In the genomic region with DNA sequence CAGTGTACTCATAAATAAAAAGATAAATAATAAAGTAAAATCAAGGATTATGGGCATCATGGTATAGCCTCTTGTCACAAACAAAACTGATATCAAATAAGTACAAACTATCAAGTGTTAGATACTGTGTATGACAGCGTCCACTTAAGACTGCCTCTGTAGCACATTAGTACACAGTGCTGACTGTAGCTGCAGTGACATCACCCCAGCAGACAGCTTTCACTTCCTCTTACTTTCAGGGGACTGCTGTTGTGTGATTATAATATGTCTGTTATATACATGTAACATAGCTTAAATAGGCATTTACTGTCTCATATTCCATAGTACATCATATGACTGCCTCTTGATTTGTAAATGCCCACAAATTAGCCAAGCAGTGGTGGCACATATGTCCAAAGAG, we compare ENCODE assay signal across 32 mouse cellular contexts. TPM values are rescaled to one million over a fixed set of nuclear protein-coding genes. Genes with fewer than 3 reads are reported as not detected.
DNase-seq lines count a peak whose midpoint lies in the region; ATAC-seq and TF ChIP-seq lines count a peak whose summit lies in the region.
"Had no signal": no experiment of that assay in that cellular context is flagged by ENCODE, and none has a peak within 500 bp of the region (broad histone marks: within the 10 kb centered on the region; RNA-seq: fewer than 3 reads in every experiment).

No protein-coding gene starts in this region.

- no peak overlapping the region for H3K27ac ChIP-seq in liver, adult 2 months (replicated peaks; ENCODE audit: insufficient read depth, low read depth, low read length)
- no peak overlapping the region for H3K27ac ChIP-seq in liver, embryonic 12.5 days
- H3K27ac ChIP-seq: embryonic facial prominence, embryonic 12.5 days; heart, embryonic 13.5 days; hindbrain, embryonic 15.5 days; kidney, embryonic 15.5 days; left cerebral cortex, adult 2 months; limb, embryonic 13.5 days; liver, embryonic 13.5 days; midbrain, embryonic 13.5 days; neural tube, embryonic 15.5 days had no signal

- H3K9me3 ChIP-seq in liver, embryonic 12.5 days (replicated peaks) = no peaks in the 10 kb centered on the region
- H3K9me3 ChIP-seq: embryonic facial prominence, embryonic 12.5 days; heart, embryonic 13.5 days; hindbrain, embryonic 15.5 days; kidney, embryonic 15.5 days; limb, embryonic 13.5 days; liver, embryonic 13.5 days; megakaryocyte, embryonic 14.5 days; midbrain, embryonic 13.5 days; neural tube, embryonic 15.5 days had no signal

- peaks cover 13% of the 10 kb centered on the region for H3K4me1 ChIP-seq in liver, adult 2 months (ENCODE audit: control insufficient read depth, insufficient read depth, low read length)
- peaks cover 13% of the 10 kb centered on the region for H3K4me1 ChIP-seq in liver, embryonic 12.5 days
- H3K4me1 ChIP-seq: embryonic facial prominence, embryonic 12.5 days had no signal

- WGBS in liver, adult 2 months = 67% methylated on average over 1 of the region's 1 CpGs
- 80% methylated on average over 1 of the region's 1 CpGs for WGBS in liver, embryonic 12.5 days (ENCODE audit: insufficient replicate concordance)

- H3K4me2 ChIP-seq in liver, embryonic 12.5 days = no peak overlapping the region
- H3K4me2 ChIP-seq: embryonic facial prominence, embryonic 12.5 days; heart, embryonic 13.5 days; hindbrain, embryonic 15.5 days; kidney, embryonic 15.5 days; limb, embryonic 13.5 days; liver, embryonic 13.5 days; midbrain, embryonic 13.5 days; neural tube, embryonic 15.5 days had no signal

- TF ChIP-seq POLR2A in liver, adult 2 months (IDR thresholded peaks at IDR 0.05; ENCODE audit: extremely low read depth, insufficient read depth, low read length) = no peak

- no peak for ATAC-seq in liver, embryonic 12.5 days
- peak; percentile 72 for ATAC-seq in granulocyte monocyte progenitor cell, adult 5-6 weeks (replicated peaks; ENCODE audit: poor library complexity, severe bottlenecking)
- peak; percentile 65 for ATAC-seq in neutrophil, adult 5-6 weeks (ENCODE audit: extremely low read depth, insufficient number of reproducible peaks, low FRiP score, poor library complexity, severe bottlenecking)
- ATAC-seq in cerebellum, adult (ENCODE audit: insufficient number of reproducible peaks, low FRiP score, low TSS enrichment) = no peak
- ATAC-seq: forebrain, embryonic 14.5 days; midbrain, embryonic 13.5 days had no signal

- H3K4me3 ChIP-seq in liver, adult 2 months (ENCODE audit: insufficient read depth, low read depth, low read length) = no peak overlapping the region
- no peak overlapping the region for H3K4me3 ChIP-seq in liver, embryonic 12.5 days
- H3K4me3 ChIP-seq: embryonic facial prominence, embryonic 12.5 days; heart, embryonic 13.5 days; hindbrain, embryonic 15.5 days; kidney, embryonic 15.5 days; left cerebral cortex, adult 2 months; limb, embryonic 13.5 days; liver, embryonic 13.5 days; megakaryocyte, embryonic 14.5 days; midbrain, embryonic 13.5 days; neural tube, embryonic 15.5 days had no signal

- H3K79me2 ChIP-seq in liver, adult 2 months (ENCODE audit: control insufficient read depth, insufficient read depth, low read length) = no peaks in the 10 kb centered on the region; the same call in 1 of the 2 replicates

- H3K9ac ChIP-seq in liver, adult 2 months (ENCODE audit: low read depth, low read length) = no peak overlapping the region
- H3K9ac ChIP-seq in liver, embryonic 12.5 days = no peak overlapping the region
- H3K9ac ChIP-seq: embryonic facial prominence, embryonic 12.5 days; heart, embryonic 13.5 days; hindbrain, embryonic 15.5 days; kidney, embryonic 15.5 days; limb, embryonic 13.5 days; liver, embryonic 13.5 days; midbrain, embryonic 13.5 days; neural tube, embryonic 15.5 days had no signal

- TF ChIP-seq CTCF in liver, adult 2 months (IDR thresholded peaks at IDR 0.05; ENCODE audit: low read depth, low read length) = no peak

- DNase-seq in liver, adult 2 months (ENCODE audit: extremely low read depth, low read depth, low spot score) = peak; percentile 45
- peak; percentile 71 for DNase-seq in A20 (ENCODE audit: low read depth, low spot score)
- DNase-seq in adrenal gland, postnatal 36 days = no peak
- DNase-seq: adrenal gland, adult 2 months; cerebellum, adult 8-10 months; cerebellum, postnatal 25 days; embryo, embryonic 11 days; gastrocnemius, postnatal 36 days; heart, postnatal 10 days; kidney, adult 18-20 months; kidney, postnatal 25 days; liver, embryonic 13.5 days; lung, adult 18-20 months; lung, postnatal 10 days; spleen, adult 18-20 months; thymus, postnatal 14 days had no signal

- peaks cover 54% of the 10 kb centered on the region for H3K36me3 ChIP-seq in liver, adult 2 months (ENCODE audit: control insufficient read depth, insufficient read depth, low read length)
- H3K36me3 ChIP-seq in liver, embryonic 12.5 days = peaks cover 84% of the 10 kb centered on the region

- H3K27me3 ChIP-seq in liver, adult 2 months (ENCODE audit: control insufficient read depth, insufficient read depth, low read length) = no peaks in the 10 kb centered on the region
- no peaks in the 10 kb centered on the region for H3K27me3 ChIP-seq in liver, embryonic 12.5 days (replicated peaks)
- H3K27me3 ChIP-seq: embryonic facial prominence, embryonic 12.5 days; heart, embryonic 13.5 days; hindbrain, embryonic 15.5 days; kidney, embryonic 15.5 days; limb, embryonic 13.5 days; liver, embryonic 13.5 days; megakaryocyte, embryonic 14.5 days; midbrain, embryonic 13.5 days; neural tube, embryonic 15.5 days had no signal

RNA-seq across cellular contexts. Expression of gene Mrpl18, which starts 4.9 kb away (rescaled TPM):
- total RNA-seq in liver, adult 2 months (2014; rRNA removed) = 43.6 and 54.6 TPM in 2 replicates
- polyA plus RNA-seq in liver, adult 2 months (2012; rRNA removed) = 27.9 and 41.2 TPM in 2 replicates
- 189 and 194 TPM in 2 replicates for polyA plus RNA-seq in liver, embryonic 12.5 days (2016; fragmentation: Nextera tagmentation; extraction: Ambion mirVana)
- total RNA-seq in granulocyte monocyte progenitor cell, adult 5-6 weeks (2014; fragmentation: Nextera tagmentation) = 138 and 143 TPM in 2 replicates
- total RNA-seq in granulocyte monocyte progenitor cell, adult 5-6 weeks (2017) = 190 and 222 TPM in 2 replicates
- total RNA-seq in neutrophil, adult 5-6 weeks (2017) = 44.6 and 45.9 TPM in 2 replicates
- total RNA-seq in adrenal gland, postnatal 36 days (2021) = 10 to 100 TPM; 68.6 to 71.4 TPM

RNA-seq across cellular contexts. Expression of gene Tcp1, which starts 5.6 kb away (rescaled TPM):
- 134 and 136 TPM in 2 replicates for total RNA-seq in liver, adult 2 months (2014; rRNA removed)
- 39.9 and 50.2 TPM in 2 replicates for polyA plus RNA-seq in liver, adult 2 months (2012; rRNA removed)
- 404 and 413 TPM in 2 replicates for polyA plus RNA-seq in liver, embryonic 12.5 days (2016; fragmentation: Nextera tagmentation; extraction: Ambion mirVana)
- total RNA-seq in granulocyte monocyte progenitor cell, adult 5-6 weeks (2014; fragmentation: Nextera tagmentation) = 377 and 436 TPM in 2 replicates
- 932 and 1,001 TPM in 2 replicates for total RNA-seq in granulocyte monocyte progenitor cell, adult 5-6 weeks (2017)
- 214 and 302 TPM in 2 replicates for total RNA-seq in neutrophil, adult 5-6 weeks (2017)
- 100 to 1,000 TPM; 218 to 271 TPM for total RNA-seq in adrenal gland, postnatal 36 days (2021)

RNA-seq across cellular contexts. Expression of gene Pnldc1, which starts 11.0 kb away (rescaled TPM):
- total RNA-seq in liver, adult 2 months (2014; rRNA removed) = 0.27 and 1.3 TPM in 2 replicates
- polyA plus RNA-seq in liver, adult 2 months (2012; rRNA removed) = 1.1 and 1.5 TPM in 2 replicates
- polyA plus RNA-seq in liver, embryonic 12.5 days (2016; fragmentation: Nextera tagmentation; extraction: Ambion mirVana) = 0.72 and 1.5 TPM in 2 replicates
- total RNA-seq in granulocyte monocyte progenitor cell, adult 5-6 weeks (2014; fragmentation: Nextera tagmentation) = 1.7 and 3.5 TPM in 2 replicates
- 1.6 TPM in 1 of 2 replicates, not detected in the other for total RNA-seq in granulocyte monocyte progenitor cell, adult 5-6 weeks (2017)
- 1.8 and 2.9 TPM in 2 replicates for total RNA-seq in neutrophil, adult 5-6 weeks (2017)
- 1 to 10 TPM; 1.9 to 3.2 TPM for total RNA-seq in adrenal gland, postnatal 36 days (2021)
- total RNA-seq: gastrocnemius, postnatal 36 days; hematopoietic stem cell, adult 5-6 weeks had no signal

RNA-seq across cellular contexts. Expression of gene Acat3, which starts 19.3 kb away (rescaled TPM):
- 255 and 271 TPM in 2 replicates for total RNA-seq in liver, adult 2 months (2014; rRNA removed)
- polyA plus RNA-seq in liver, adult 2 months (2012; rRNA removed) = 178 and 179 TPM in 2 replicates
- 1.2 and 1.4 TPM in 2 replicates for polyA plus RNA-seq in liver, embryonic 12.5 days (2016; fragmentation: Nextera tagmentation; extraction: Ambion mirVana)
- not detected in 2 replicates for total RNA-seq in granulocyte monocyte progenitor cell, adult 5-6 weeks (2014; fragmentation: Nextera tagmentation)
- 1.1 and 1.2 TPM in 2 replicates for total RNA-seq in granulocyte monocyte progenitor cell, adult 5-6 weeks (2017)
- 0.35 and 0.86 TPM in 2 replicates for total RNA-seq in neutrophil, adult 5-6 weeks (2017)
- total RNA-seq in adrenal gland, postnatal 36 days (2021) = 1 to 10 TPM; 1.9 to 2.5 TPM
- total RNA-seq: gastrocnemius, adult 18-20 months; gastrocnemius, postnatal 36 days; heart, postnatal 10 days had no signal

RNA-seq across cellular contexts. Expression of gene Acat2, which starts 39.5 kb away (rescaled TPM):
- 75.1 and 75.7 TPM in 2 replicates for total RNA-seq in liver, adult 2 months (2014; rRNA removed)
- polyA plus RNA-seq in liver, adult 2 months (2012; rRNA removed) = 44.6 and 45.9 TPM in 2 replicates
- polyA plus RNA-seq in liver, embryonic 12.5 days (2016; fragmentation: Nextera tagmentation; extraction: Ambion mirVana) = 99.2 and 103 TPM in 2 replicates
- 21.4 and 22.9 TPM in 2 replicates for total RNA-seq in granulocyte monocyte progenitor cell, adult 5-6 weeks (2014; fragmentation: Nextera tagmentation)
- total RNA-seq in granulocyte monocyte progenitor cell, adult 5-6 weeks (2017) = 20.6 and 21.4 TPM in 2 replicates
- 7.1 and 10.4 TPM in 2 replicates for total RNA-seq in neutrophil, adult 5-6 weeks (2017)
- 100 to 1,000 TPM in 1 of 2 experiments, 10 to 100 TPM in 1; 95.1 to 133 TPM for total RNA-seq in adrenal gland, postnatal 36 days (2021)

Comparison
In these comparisons a context has a peak if more than half of its experiments do, and no peak if none do; other contexts are left out.
1. DNase-seq: peak in liver, adult 2 months (single experiment) and A20 (single experiment); none in adrenal gland, postnatal 36 days (0 of 2).
2. ATAC-seq: peak in granulocyte monocyte progenitor cell, adult 5-6 weeks (single experiment) and neutrophil, adult 5-6 weeks (single experiment); none in liver, embryonic 12.5 days (single experiment) and cerebellum, adult (single experiment).